Mouse (Mus musculus): ENCODE measurements around the gene Spc24. TPM values are rescaled to one million over a fixed set of nuclear protein-coding genes. Genes with fewer than 3 reads are reported as not detected.

The Spc24 gene
- polyA plus RNA-seq, 1 experiment = 46.6 TPM

DNA sequence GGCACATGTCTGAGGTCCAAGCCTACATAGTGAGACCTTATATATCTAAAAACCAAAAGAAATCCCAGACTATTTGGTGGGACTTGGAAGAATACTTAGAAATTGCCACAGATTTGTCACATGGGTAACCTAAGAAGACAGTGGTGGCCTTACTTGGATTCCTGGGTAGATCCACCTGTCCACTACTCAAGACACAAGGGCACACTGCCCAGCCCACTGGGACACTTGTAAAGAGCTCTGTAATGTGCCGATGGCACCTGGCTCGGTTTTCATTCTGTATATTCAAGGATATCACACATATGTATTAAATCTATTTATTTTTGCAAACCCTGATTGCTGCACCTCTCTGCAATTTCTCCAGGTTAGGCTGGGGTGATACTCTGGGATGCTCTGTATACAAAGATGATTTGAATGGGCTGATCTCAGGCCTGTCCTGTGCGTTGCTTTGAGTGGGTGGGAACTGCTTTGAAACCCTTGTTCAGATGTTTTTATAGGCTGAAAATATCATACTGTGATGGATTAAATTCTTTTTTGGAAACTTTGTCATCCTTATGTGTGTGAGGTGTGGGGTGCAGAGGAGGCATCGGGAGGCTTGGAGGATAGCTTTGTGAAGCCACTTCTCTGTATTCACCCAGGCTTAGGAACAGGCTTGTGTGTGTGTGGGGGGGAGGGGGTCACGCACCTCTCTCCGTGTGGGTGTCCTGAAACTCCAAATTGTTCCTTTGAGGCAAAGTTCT lies 10.6 kb downstream of the Spc24 start:
- 80% methylated on average over 6 of the region's 6 CpGs for WGBS
- no peak overlapping the region for H3K27ac ChIP-seq (ENCODE audit: control insufficient read depth, insufficient read depth, low read depth, low read length, poor library complexity)
- no peak overlapping the region for H3K4me3 ChIP-seq (replicated peaks; ENCODE audit: control insufficient read depth, low read depth, low read length)
- no peaks in the 10 kb centered on the region; the same call in 1 of the 2 replicates for H3K4me1 ChIP-seq (ENCODE audit: control insufficient read depth, insufficient read depth, low read length)
- TF ChIP-seq CTCF (IDR thresholded peaks at IDR 0.05; ENCODE audit: control insufficient read depth, insufficient read depth, low read length) = no peak

GRCm38 (mm10) chr9:21748491-21748890 lies 11.6 kb downstream of the Spc24 start:
- Histone ChIP-seq H3K4me3 (replicated peaks; ENCODE audit: control insufficient read depth, low read depth, low read length) (no peak overlapping the region), H3K27ac (ENCODE audit: control insufficient read depth, insufficient read depth, low read depth, low read length, poor library complexity) (no peak overlapping the region), H3K4me1 (ENCODE audit: control insufficient read depth, insufficient read depth, low read length) (no peaks in the 10 kb centered on the region; the same call in 1 of the 2 replicates)
- 87% methylated on average over 10 of the region's 10 CpGs for WGBS
- TF ChIP-seq CTCF (IDR thresholded peaks at IDR 0.05; ENCODE audit: control insufficient read depth, insufficient read depth, low read length) (no peak), POLR2A (IDR thresholded peaks at IDR 0.05; ENCODE audit: borderline replicate concordance, control insufficient read depth, low read depth, low read length) (no peak)

DNA sequence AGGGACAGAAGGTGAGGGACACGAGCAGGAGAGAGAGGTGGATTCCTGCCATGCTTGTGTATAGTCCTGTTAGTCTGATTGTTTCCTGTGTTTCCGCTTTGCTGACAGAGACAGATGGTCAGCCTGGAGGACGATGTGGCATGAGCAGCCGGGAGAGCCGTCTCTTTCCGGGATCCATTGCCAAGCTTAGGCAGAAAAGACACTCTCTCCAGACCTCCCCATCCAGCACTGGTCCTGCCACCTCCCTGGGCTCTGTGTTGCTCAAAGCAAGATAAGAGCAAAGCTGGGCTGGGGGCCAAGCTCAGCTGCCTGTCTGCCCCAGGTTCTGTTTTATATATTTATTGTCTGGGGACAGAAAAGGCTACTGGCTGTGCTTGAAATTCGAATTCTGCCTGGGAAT lies 12.1 kb downstream of the Spc24 start:
- 60% methylated on average over 7 of the region's 7 CpGs for WGBS
- Histone ChIP-seq H3K4me1 (ENCODE audit: control insufficient read depth, insufficient read depth, low read length) (no peaks in the 10 kb centered on the region; the same call in 1 of the 2 replicates), H3K27ac (ENCODE audit: control insufficient read depth, insufficient read depth, low read depth, low read length, poor library complexity) (no peak overlapping the region; the same call in 1 of the 2 replicates), H3K4me3 (replicated peaks; ENCODE audit: control insufficient read depth, low read depth, low read length) (no peak overlapping the region)
- TF ChIP-seq CTCF (IDR thresholded peaks at IDR 0.05; ENCODE audit: control insufficient read depth, insufficient read depth, low read length) (no peak), POLR2A (IDR thresholded peaks at IDR 0.05; ENCODE audit: borderline replicate concordance, control insufficient read depth, low read depth, low read length) (no peak)

GRCm38 (mm10) chr9:21747238-21747774 lies 12.8 kb downstream of the Spc24 start:
- WGBS = 83% methylated on average over 3 of the region's 3 CpGs
- no peaks in the 10 kb centered on the region; the same call in 1 of the 2 replicates for H3K4me1 ChIP-seq (ENCODE audit: control insufficient read depth, insufficient read depth, low read length)
- no peak overlapping the region for H3K4me3 ChIP-seq (replicated peaks; ENCODE audit: control insufficient read depth, low read depth, low read length)
- no peak overlapping the region for H3K27ac ChIP-seq (ENCODE audit: control insufficient read depth, insufficient read depth, low read depth, low read length, poor library complexity)
- no peak for TF ChIP-seq CTCF (IDR thresholded peaks at IDR 0.05; ENCODE audit: control insufficient read depth, insufficient read depth, low read length)
- no peak for TF ChIP-seq POLR2A (IDR thresholded peaks at IDR 0.05; ENCODE audit: borderline replicate concordance, control insufficient read depth, low read depth, low read length)

- TF ChIP-seq CTCF (IDR thresholded peaks at IDR 0.05; ENCODE audit: control insufficient read depth, insufficient read depth, low read length) (no peak), POLR2A (IDR thresholded peaks at IDR 0.05; ENCODE audit: borderline replicate concordance, control insufficient read depth, low read depth, low read length) (no peak)
- Histone ChIP-seq H3K27ac (ENCODE audit: control insufficient read depth, insufficient read depth, low read depth, low read length, poor library complexity) (no peak overlapping the region), H3K4me3 (replicated peaks; ENCODE audit: control insufficient read depth, low read depth, low read length) (no peak overlapping the region), H3K4me1 (ENCODE audit: control insufficient read depth, insufficient read depth, low read length) (no peaks in the 10 kb centered on the region)
- WGBS = 78% methylated on average over 11 of the region's 11 CpGs
These were observed 18.6 kb downstream of the Spc24 start for GRCm38 (mm10) chr9:21741514-21741913.

- no peak overlapping the region for H3K27ac ChIP-seq (ENCODE audit: control insufficient read depth, insufficient read depth, low read depth, low read length, poor library complexity)
- TF ChIP-seq CTCF (IDR thresholded peaks at IDR 0.05; ENCODE audit: control insufficient read depth, insufficient read depth, low read length) = no peak
- no peak for TF ChIP-seq POLR2A (IDR thresholded peaks at IDR 0.05; ENCODE audit: borderline replicate concordance, control insufficient read depth, low read depth, low read length)
- no peaks in the 10 kb centered on the region for H3K4me1 ChIP-seq (ENCODE audit: control insufficient read depth, insufficient read depth, low read length)
- no peak overlapping the region for H3K4me3 ChIP-seq (replicated peaks; ENCODE audit: control insufficient read depth, low read depth, low read length)
- WGBS = 76% methylated on average over 14 of the region's 14 CpGs
These were observed 19.7 kb downstream of the Spc24 start for GRCm38 (mm10) chr9:21740427-21740826.

GRCm38 (mm10) chr9:21738776-21739175 lies 21.3 kb downstream of the Spc24 start:
- H3K4me3 ChIP-seq (replicated peaks; ENCODE audit: control insufficient read depth, low read depth, low read length) = no peak overlapping the region
- H3K27ac ChIP-seq (ENCODE audit: control insufficient read depth, insufficient read depth, low read depth, low read length, poor library complexity) = no peak overlapping the region
- no peaks in the 10 kb centered on the region for H3K4me1 ChIP-seq (ENCODE audit: control insufficient read depth, insufficient read depth, low read length)
- WGBS = 92% methylated on average over 7 of the region's 7 CpGs
- no peak for TF ChIP-seq POLR2A (IDR thresholded peaks at IDR 0.05; ENCODE audit: borderline replicate concordance, control insufficient read depth, low read depth, low read length)
- TF ChIP-seq CTCF (IDR thresholded peaks at IDR 0.05; ENCODE audit: control insufficient read depth, insufficient read depth, low read length) = no peak

DNA sequence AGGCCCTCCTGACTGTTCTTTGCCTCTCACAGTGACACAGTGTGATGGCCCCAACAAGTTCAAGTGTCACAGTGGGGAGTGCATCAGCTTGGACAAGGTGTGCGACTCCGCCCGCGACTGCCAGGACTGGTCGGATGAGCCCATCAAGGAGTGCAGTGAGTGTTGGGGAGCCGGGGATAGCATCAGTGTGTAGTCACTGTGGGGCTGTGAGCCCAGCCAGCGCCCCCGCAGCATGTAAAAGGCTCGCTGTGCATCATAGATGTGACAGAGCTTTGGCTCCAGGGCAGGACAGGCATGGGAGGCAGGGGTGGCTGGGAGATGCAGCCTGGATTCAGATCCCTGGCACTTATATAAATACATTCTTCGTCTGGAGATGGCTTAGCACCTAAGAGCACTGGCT lies 22.9 kb downstream of the Spc24 start:
- no peak overlapping the region for H3K27ac ChIP-seq (ENCODE audit: control insufficient read depth, insufficient read depth, low read depth, low read length, poor library complexity)
- H3K4me1 ChIP-seq (ENCODE audit: control insufficient read depth, insufficient read depth, low read length) = no peaks in the 10 kb centered on the region

More for the DNA sequence above, 22.9 kb downstream of the Spc24 start:
- H3K4me3 ChIP-seq (replicated peaks; ENCODE audit: control insufficient read depth, low read depth, low read length) = no peak overlapping the region
- WGBS = 91% methylated on average over 10 of the region's 10 CpGs
- TF ChIP-seq POLR2A (IDR thresholded peaks at IDR 0.05; ENCODE audit: borderline replicate concordance, control insufficient read depth, low read depth, low read length) = no peak
- no peak for TF ChIP-seq CTCF (IDR thresholded peaks at IDR 0.05; ENCODE audit: control insufficient read depth, insufficient read depth, low read length)

All from bone marrow, adult 2 months (tissue).